Mouse (Mus musculus) activated CD4-positive, CD25-positive, alpha-beta regulatory T cell (primary cell): ENCODE data around the gene Shisa3. TPM values are rescaled to one million over a fixed set of nuclear protein-coding genes. Genes with fewer than 3 reads are reported as not detected.

Experiments used
- polyA plus RNA-seq, 2 experiments: library from polyadenylated mRNA; unstranded; fragments of 100-300 nt; shearing (Covaris generic); gene quantifications; one replicate each; pipeline ENCODE4 v1.2.1; 2017

Shisa3 gene
- 1 to 10 TPM in 1 of 2 experiments, under 1 TPM in 1; 0.19 to 1.0 TPM for polyA plus RNA-seq

DNA sequence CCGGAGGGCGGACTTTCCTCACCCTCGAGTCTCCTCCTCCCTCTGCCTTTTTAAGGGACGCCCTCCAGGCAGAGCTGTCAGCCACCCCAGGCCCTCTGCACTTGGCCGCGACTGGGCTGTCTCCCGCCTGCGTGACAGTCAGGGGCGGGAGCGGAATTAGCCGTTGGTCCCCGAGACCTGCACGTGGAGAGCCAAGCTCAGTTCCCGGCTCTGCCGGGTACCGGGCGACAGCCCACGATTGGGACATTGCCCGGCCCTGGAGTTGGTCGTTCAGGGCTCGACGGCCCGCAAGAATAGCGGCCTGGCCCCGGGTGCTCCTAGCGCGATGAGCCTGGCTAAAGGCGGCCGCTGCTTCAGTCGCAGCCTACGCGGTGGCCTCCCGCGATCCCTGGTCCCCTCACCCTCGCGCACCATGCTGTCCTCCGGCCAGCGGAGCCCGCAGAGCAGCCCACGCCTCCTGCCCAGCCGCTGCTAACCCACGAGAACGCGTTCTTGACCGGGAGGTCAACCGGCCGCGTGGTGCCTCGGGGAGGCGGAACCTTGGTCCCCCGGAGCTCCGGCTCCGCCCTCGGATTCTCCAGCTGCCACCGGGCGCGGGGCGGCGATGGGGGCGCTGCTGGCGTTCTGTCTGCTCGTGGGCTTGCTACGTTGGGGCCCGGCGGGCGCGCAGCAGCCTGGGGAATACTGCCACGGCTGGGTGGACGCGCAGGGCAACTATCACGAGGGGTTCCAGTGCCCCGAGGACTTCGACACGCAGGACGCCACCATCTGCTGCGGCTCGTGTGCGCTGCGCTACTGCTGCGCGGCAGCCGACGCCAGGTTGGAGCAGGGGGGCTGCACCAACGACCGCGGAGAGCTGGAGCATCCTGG, at the start of gene Shisa3:
Gene Shisa3 (plus strand): TSS at position 79 of the 870 bp plus-strand sequence.

Other genes with a start within 250 kb of the Shisa3 start
- under 1 TPM; 0.11 to 0.20 TPM for gene Bend4, start 179.6 kb upstream of the Shisa3 start, polyA plus RNA-seq
- gene Atp8a1, start 239.6 kb downstream of the Shisa3 start, polyA plus RNA-seq, result 10 to 100 TPM; 23.2 to 29.3 TPM